Mouse (Mus musculus) adrenal gland, postnatal 25 days (tissue): ENCODE measurements around the gene Maml2. TPM values are rescaled to one million over a fixed set of nuclear protein-coding genes. Genes with fewer than 3 reads are reported as not detected.

Source experiments
- DNase-seq: peaks from one replicate; pipeline ENCODE4 v3.0.0; 2021; ENCODE audit warnings: mixed read lengths
- total RNA-seq: library from RNA; stranded (reverse); gene quantifications from 2 replicates; pipeline ENCODE4 v1.2.3, GENCODE M21; 2021

Maml2 gene
- total RNA-seq, 1 experiment from 2014 or later: 8.3 TPM

GRCm38 (mm10) chr9:13620794-13621193 is 323.0 kb downstream of the Maml2 start:
- DNase-seq: no peak

GRCm38 (mm10) chr9:13621941-13622340 is 324.2 kb downstream of the Maml2 start:
- DNase-seq: no peak

GRCm38 (mm10) chr9:13622426-13622825 is 324.7 kb downstream of the Maml2 start:
- no peak for DNase-seq

- no peak for DNase-seq
These were observed 326.2 kb downstream of the Maml2 start for GRCm38 (mm10) chr9:13623892-13624422.

GRCm38 (mm10) chr9:13624780-13625179 is 327.0 kb downstream of the Maml2 start:
- DNase-seq: no peak

GRCm38 (mm10) chr9:13625215-13625614 is 327.5 kb downstream of the Maml2 start:
- DNase-seq: no peak

- no peak for DNase-seq
These were observed 328.7 kb downstream of the Maml2 start for GRCm38 (mm10) chr9:13626480-13626879.

GRCm38 (mm10) chr9:13633371-13633770 is 335.6 kb downstream of the Maml2 start:
- DNase-seq: no peak

- no peak for DNase-seq
These were observed 341.9 kb downstream of the Maml2 start for GRCm38 (mm10) chr9:13639655-13640054.

GRCm38 (mm10) chr9:13645153-13645552 is 347.4 kb downstream of the Maml2 start:
- DNase-seq: peak; percentile 44

GRCm38 (mm10) chr9:13651065-13651464 is 353.3 kb downstream of the Maml2 start:
- DNase-seq: no peak

- no peak for DNase-seq
These were observed 354.1 kb downstream of the Maml2 start for GRCm38 (mm10) chr9:13651828-13652227.

GRCm38 (mm10) chr9:13652389-13652877 is 354.7 kb downstream of the Maml2 start:
- DNase-seq: no peak

- DNase-seq: no peak
These were observed 355.2 kb downstream of the Maml2 start for GRCm38 (mm10) chr9:13652917-13653316.

GRCm38 (mm10) chr9:13661768-13662623 is 364.2 kb downstream of the Maml2 start:
- no peak for DNase-seq

GRCm38 (mm10) chr9:13665487-13665969 is 367.8 kb downstream of the Maml2 start:
- DNase-seq: no peak

GRCm38 (mm10) chr9:13667955-13668354 is 370.2 kb downstream of the Maml2 start:
- no peak for DNase-seq

GRCm38 (mm10) chr9:13668742-13669141 is 371.0 kb downstream of the Maml2 start:
- no peak for DNase-seq

GRCm38 (mm10) chr9:13671125-13671769 is 373.5 kb downstream of the Maml2 start:
- DNase-seq: no peak

GRCm38 (mm10) chr9:13673304-13673703 is 375.5 kb downstream of the Maml2 start:
- no peak for DNase-seq

GRCm38 (mm10) chr9:13678026-13678425 is 380.3 kb downstream of the Maml2 start:
- DNase-seq: no peak

GRCm38 (mm10) chr9:13679696-13680095 is 381.9 kb downstream of the Maml2 start:
- no peak for DNase-seq

GRCm38 (mm10) chr9:13681147-13681546 is 383.4 kb downstream of the Maml2 start:
- no peak for DNase-seq
